Mouse (Mus musculus): ENCODE results near the gene Pak7.

The Pak7 gene

GRCm38 (mm10) chr2:136175030-136175429 lies 212.7 kb downstream of the Pak7 start:
- peak; percentile 73 for DNase-seq (ENCODE audit: low read depth, low spot score)

- peak; percentile 36 for DNase-seq (ENCODE audit: low read depth, low spot score)
Observed at GRCm38 (mm10) chr2:136150752-136151151, 237.0 kb downstream of the Pak7 start.

GRCm38 (mm10) chr2:136149530-136149929 lies 238.2 kb downstream of the Pak7 start:
- peak; percentile 79 for DNase-seq (ENCODE audit: low read depth, low spot score)

- peak; percentile 96 for DNase-seq (ENCODE audit: low read depth, low spot score)
Observed at GRCm38 (mm10) chr2:136148999-136149398, 238.8 kb downstream of the Pak7 start.

GRCm38 (mm10) chr2:136140807-136141206 lies 247.0 kb downstream of the Pak7 start:
- DNase-seq (ENCODE audit: low read depth, low spot score): peak; percentile 72

- DNase-seq (ENCODE audit: low read depth, low spot score): peak; percentile 79
Observed at GRCm38 (mm10) chr2:136139159-136140069, 248.4 kb downstream of the Pak7 start.

- DNase-seq (ENCODE audit: low read depth, low spot score): no peak
Observed at GRCm38 (mm10) chr2:136138451-136138850, 249.3 kb downstream of the Pak7 start.

- peak; percentile 21 for DNase-seq (ENCODE audit: low read depth, low spot score)
Observed at GRCm38 (mm10) chr2:136121867-136122266, 265.9 kb downstream of the Pak7 start.

- DNase-seq (ENCODE audit: low read depth, low spot score): peak; percentile 58
Observed at GRCm38 (mm10) chr2:136118006-136118405, 269.8 kb downstream of the Pak7 start.

- peak; percentile 80 for DNase-seq (ENCODE audit: low read depth, low spot score)
Observed at GRCm38 (mm10) chr2:136113374-136113773, 274.4 kb downstream of the Pak7 start.

- no peak for DNase-seq (ENCODE audit: low read depth, low spot score)
Observed at GRCm38 (mm10) chr2:136109038-136109363, 278.8 kb downstream of the Pak7 start.

- peak; percentile 87 for DNase-seq (ENCODE audit: low read depth, low spot score)
Observed at GRCm38 (mm10) chr2:136108124-136109037, 279.4 kb downstream of the Pak7 start.

- no peak for DNase-seq (ENCODE audit: low read depth, low spot score)
Observed at GRCm38 (mm10) chr2:136107597-136107996, 280.2 kb downstream of the Pak7 start.

- DNase-seq (ENCODE audit: low read depth, low spot score): peak; percentile 54
Observed at GRCm38 (mm10) chr2:136097143-136097542, 290.6 kb downstream of the Pak7 start.

- DNase-seq (ENCODE audit: low read depth, low spot score): no peak
Observed at GRCm38 (mm10) chr2:136095978-136096377, 291.8 kb downstream of the Pak7 start.

GRCm38 (mm10) chr2:136064356-136064755 lies 323.4 kb downstream of the Pak7 start:
- no peak for DNase-seq (ENCODE audit: low read depth, low spot score)

GRCm38 (mm10) chr2:136059029-136059669 lies 328.6 kb downstream of the Pak7 start:
- DNase-seq (ENCODE audit: low read depth, low spot score): no peak

- peak; percentile 36 for DNase-seq (ENCODE audit: low read depth, low spot score)
Observed at GRCm38 (mm10) chr2:136058398-136058797, 329.4 kb downstream of the Pak7 start.

GRCm38 (mm10) chr2:136057861-136058331 lies 329.9 kb downstream of the Pak7 start:
- peak; percentile 67 for DNase-seq (ENCODE audit: low read depth, low spot score)

GRCm38 (mm10) chr2:136051688-136052289 lies 336.0 kb downstream of the Pak7 start, which contains the start of gene Lamp5:
Lamp5 (plus strand) TSS chr2:136052239.
- peak; percentile 26 for DNase-seq (ENCODE audit: low read depth, low spot score)

Measured in brain, adult 2 months (tissue).